Mouse (Mus musculus): ENCODE results near the gene Gm20422. TPM values are rescaled to one million over a fixed set of nuclear protein-coding genes. Genes with fewer than 3 reads are reported as not detected.

Gm20422 gene
- 2.1 TPM in 1 of 2 replicates, not detected in the other for polyA plus RNA-seq (2012; ENCODE audit: low replicate concordance)

DNA sequence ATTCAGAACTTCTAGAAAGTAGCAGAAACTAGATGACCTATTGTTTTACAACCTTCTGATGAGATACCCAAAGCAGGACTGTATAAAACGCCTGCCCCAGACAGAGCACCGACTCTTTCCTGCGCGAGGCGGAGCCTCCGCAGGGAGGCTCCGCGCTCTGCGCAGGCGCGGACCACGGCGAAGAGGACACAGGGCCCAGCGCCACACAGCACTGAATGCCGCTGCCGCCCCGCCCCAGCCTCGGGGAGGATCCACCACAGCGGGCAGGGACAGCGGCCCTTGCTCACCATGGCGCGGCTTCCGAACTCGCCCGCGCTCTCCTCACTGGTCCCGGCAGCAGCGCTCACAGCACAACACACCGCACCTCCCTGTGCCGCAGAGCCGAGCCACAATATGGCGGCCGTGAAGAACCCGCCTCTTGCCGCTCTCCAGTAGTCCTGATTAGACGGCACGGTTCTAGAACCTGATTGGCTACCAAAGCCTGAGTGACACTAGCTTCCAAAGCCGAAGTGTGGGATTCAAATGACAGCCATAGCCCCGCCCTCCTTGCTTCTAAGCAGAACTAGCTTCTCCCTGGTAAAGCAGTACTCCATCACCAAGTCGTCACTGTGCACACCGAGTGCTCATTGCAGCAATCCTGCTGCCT is at the start of gene Gm20422:
Gene Gm20422, minus strand, starts transcription at position 384 of the 646 bp plus-strand sequence.

DNA sequence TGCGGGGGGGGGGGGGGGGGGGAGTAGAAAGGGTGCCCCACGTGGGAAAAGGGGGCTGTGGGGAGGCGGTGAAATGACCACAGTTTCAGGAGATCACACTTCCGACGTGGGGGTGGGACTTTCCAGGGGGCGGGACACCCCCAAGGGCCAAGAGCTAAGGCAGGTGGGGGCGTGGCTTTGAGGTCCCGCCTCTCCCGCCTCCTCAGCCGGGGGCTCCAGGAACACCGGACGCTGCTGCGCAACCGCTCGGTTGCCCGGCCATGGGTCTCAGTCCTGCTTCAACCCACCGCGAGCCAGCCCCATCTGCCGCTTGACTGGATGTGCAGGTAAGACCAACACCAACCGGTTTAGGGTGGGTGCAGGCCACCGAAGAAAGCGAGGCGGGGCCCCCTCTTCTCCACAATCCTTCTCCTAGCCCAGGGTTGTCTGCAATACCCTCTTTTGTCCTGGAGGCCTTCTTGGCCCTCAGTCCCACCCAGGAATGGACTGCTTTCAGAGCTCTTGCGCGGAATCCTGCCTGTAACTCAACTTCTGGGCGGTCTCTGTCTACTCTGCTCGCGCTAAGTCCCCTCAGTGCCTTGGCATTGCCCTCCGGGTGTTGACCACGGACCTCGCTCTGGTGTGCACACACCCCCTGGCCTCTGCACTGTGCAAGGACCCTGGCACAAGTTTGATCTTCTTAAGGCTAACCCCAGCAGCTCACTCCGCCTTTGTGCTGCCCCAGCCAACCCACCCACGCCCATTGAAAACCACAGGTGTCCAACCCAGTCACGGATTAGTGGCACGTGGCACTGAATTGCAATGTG is 47.9 kb upstream of the Gm20422 start, which contains the start of gene Lpar2:
Gene Lpar2, plus strand, starts transcription at position 44 of the 806 bp plus-strand sequence.

GRCm38 (mm10) chr8:69808094-69808863 is 33.6 kb upstream of the Gm20422 start, which contains the start of gene Gmip:
Gene Gmip (plus strand): TSS chr8:69808679.

GRCm38 (mm10) chr8:69790773-69791367 is 16.2 kb upstream of the Gm20422 start, which contains the start of the genes Atp13a1 and Zfp866:
Gene Atp13a1 (plus strand): TSS chr8:69791163.
Gene Zfp866 (minus strand): TSS chr8:69791178.

DNA sequence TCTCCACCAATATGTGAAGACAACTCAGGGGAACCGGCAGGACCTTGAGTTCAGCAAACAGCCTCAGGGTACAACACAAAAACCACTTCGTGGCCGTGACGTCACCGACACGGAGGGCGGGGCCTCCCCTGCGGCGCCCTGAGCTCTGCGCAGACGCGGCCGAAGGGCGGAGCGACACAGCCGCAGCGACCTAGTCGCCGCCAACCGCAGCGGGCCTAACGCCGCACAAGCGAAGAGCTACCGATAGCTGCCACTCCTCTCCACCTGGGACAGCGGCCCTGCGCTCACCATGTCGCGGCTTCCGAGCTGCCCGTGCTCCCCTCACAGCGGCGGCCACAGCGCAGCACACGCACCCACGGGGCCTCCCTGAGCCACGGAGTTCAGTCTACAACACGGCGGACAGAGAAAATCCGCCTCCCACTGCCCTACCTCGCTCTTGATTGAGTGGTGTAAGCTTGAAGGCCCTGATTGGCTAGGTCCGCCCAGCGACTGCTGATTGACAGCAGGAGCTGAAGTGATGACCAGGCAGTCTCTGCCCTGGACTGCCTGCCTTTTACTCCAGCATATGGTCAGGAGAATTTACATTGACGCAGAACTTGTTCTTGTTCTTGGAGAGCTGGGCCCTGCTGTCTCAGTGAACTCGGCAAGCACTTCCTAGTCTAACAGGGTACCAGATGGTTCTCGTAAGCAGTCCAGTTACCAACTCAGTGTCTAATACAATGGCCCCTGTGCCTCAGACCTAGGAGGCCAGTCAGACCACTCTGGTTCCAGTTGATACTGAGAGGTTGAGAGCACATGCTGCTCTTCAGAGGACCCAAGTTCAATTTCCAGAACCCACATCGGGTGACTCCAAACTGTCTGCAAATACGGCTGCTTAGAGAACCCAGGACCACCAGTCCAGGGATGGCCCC is 24.9 kb downstream of the Gm20422 start, which contains the start of gene Zfp963:
Gene Zfp963, minus strand, starts transcription at position 427 of the 911 bp plus-strand sequence.

DNA sequence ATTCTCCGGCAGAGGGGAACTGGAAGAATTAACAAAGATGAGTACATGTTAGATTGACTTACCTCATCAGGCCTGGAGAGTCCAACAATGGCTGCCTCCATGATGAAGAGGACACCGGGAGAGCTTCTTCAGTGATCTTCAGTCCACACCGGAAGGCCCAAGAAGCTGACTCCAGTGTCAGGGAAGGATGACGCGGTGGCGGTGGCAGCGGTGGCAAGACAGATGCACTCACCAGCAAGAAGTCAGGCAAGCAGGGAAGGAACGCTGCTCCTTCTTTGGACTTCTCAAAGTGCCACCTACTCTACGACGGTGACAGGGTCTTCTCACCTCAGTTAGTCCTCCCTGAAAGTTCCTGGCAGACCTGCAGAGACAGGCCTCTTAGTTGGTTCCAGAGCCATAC is 64.1 kb downstream of the Gm20422 start, which contains the start of gene Zfp869:
Gene Zfp869, minus strand, starts transcription at position 101 of the 400 bp plus-strand sequence.

Other genes starting within 250 kb of the Gm20422 start
- 1.5 and 4.2 TPM in 2 replicates for gene Zfp868, start 149.3 kb downstream of the Gm20422 start, polyA plus RNA-seq (2012; ENCODE audit: low replicate concordance)
- 0.27 TPM in 2 replicates for gene Zfp964, start 120.4 kb downstream of the Gm20422 start, polyA plus RNA-seq (2012; ENCODE audit: low replicate concordance)
- 2.3 and 3.5 TPM in 2 replicates for gene Zfp869, start 64.2 kb downstream of the Gm20422 start, polyA plus RNA-seq (2012; ENCODE audit: low replicate concordance)
- gene Zfp963, start 24.9 kb downstream of the Gm20422 start, polyA plus RNA-seq (2012; ENCODE audit: low replicate concordance): 1.7 and 3.7 TPM in 2 replicates
- gene Atp13a1, start 16.3 kb upstream of the Gm20422 start, polyA plus RNA-seq (2012; ENCODE audit: low replicate concordance): 50.8 and 66.2 TPM in 2 replicates
- 1.6 and 4.7 TPM in 2 replicates for gene Zfp866, start 16.3 kb upstream of the Gm20422 start, polyA plus RNA-seq (2012; ENCODE audit: low replicate concordance)
- gene Gmip, start 33.8 kb upstream of the Gm20422 start, polyA plus RNA-seq (2012; ENCODE audit: low replicate concordance): 177 and 206 TPM in 2 replicates
- 0.81 and 0.94 TPM in 2 replicates for gene Lpar2, start 47.5 kb upstream of the Gm20422 start, polyA plus RNA-seq (2012; ENCODE audit: low replicate concordance)
- gene Pbx4, start 57.6 kb upstream of the Gm20422 start, polyA plus RNA-seq (2012; ENCODE audit: low replicate concordance): 2.1 TPM in 2 replicates
- gene Cilp2, start 112.8 kb upstream of the Gm20422 start, polyA plus RNA-seq (2012; ENCODE audit: low replicate concordance): 0.24 and 0.53 TPM in 2 replicates
- 1.00 and 2.1 TPM in 2 replicates for gene Tssk6, start 127.3 kb upstream of the Gm20422 start, polyA plus RNA-seq (2012; ENCODE audit: low replicate concordance)
- 95.4 and 115 TPM in 2 replicates for gene Ndufa13, start 127.7 kb upstream of the Gm20422 start, polyA plus RNA-seq (2012; ENCODE audit: low replicate concordance)
- gene Yjefn3, start 127.8 kb upstream of the Gm20422 start, polyA plus RNA-seq (2012; ENCODE audit: low replicate concordance): 0.81 and 2.5 TPM in 2 replicates
- gene Gatad2a, start 221.5 kb upstream of the Gm20422 start, polyA plus RNA-seq (2012; ENCODE audit: low replicate concordance): 54.9 and 107 TPM in 2 replicates

Data from hematopoietic multipotent progenitor cell, adult 10-12 weeks (in vitro differentiated cells).